Mouse (Mus musculus): ENCODE measurements at regions not wholly inside any gene's neighbourhood (a gene's known extent, or its start where the extent isn't known, plus 50 kb on each side); places are given as distances from the start of the nearest gene placed in this dataset.

DNA sequence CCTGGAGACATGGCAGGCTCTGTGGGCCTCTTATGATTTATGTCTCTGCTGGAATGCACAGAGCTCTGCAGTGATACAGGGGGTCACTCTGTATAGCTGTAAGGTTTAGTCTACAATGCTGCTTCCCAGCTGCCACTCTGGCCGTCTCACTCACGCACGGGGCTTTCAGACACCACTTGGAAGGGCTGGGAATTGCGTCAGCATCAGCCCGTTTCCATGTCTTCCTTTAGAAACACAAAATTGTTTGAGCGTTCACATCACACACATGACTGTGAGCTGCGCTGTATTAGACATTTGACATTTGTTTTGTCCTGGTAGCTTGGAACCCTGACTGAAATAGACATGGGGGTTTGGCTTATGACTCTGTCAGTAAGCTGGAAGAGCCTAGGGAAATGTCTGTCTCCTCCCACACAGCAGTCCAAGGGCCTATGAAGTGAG lies 90.5 kb upstream of the Rbms3 start:
- TF ChIP-seq MYOD1 (IDR thresholded peaks at IDR 0.05; ENCODE audit: control insufficient read depth, insufficient read length, low read depth) (no peak), CEBPB (IDR thresholded peaks at IDR 0.05; ENCODE audit: low read depth) (no peak), FOSL1 (IDR thresholded peaks at IDR 0.05; ENCODE audit: insufficient read depth, low read length, poor library complexity, severe bottlenecking) (no peak), CTCF (IDR thresholded peaks at IDR 0.05; ENCODE audit: control insufficient read depth, insufficient read depth, insufficient read length) (no peak)
- Histone ChIP-seq H3K79me2 (ENCODE audit: control insufficient read depth, insufficient read depth) (no peaks in the 10 kb centered on the region), H3K36me3 (ENCODE audit: control insufficient read depth, insufficient read depth) (no peaks in the 10 kb centered on the region), H3K27me3 (ENCODE audit: control insufficient read depth, insufficient read depth, insufficient read length) (no peaks in the 10 kb centered on the region), H3K79me3 (ENCODE audit: low read depth) (no peaks in the 10 kb centered on the region), H3ac (ENCODE audit: control insufficient read depth, insufficient read length, low read depth) (no peak overlapping the region), H3K4me3 (ENCODE audit: insufficient read depth, poor library complexity, severe bottlenecking) (no peak overlapping the region)

GRCm38 (mm10) chr9:117717346-117717745 lies 87.6 kb upstream of the Rbms3 start:
- Histone ChIP-seq H3ac (ENCODE audit: control insufficient read depth, insufficient read length, low read depth) (no peak overlapping the region), H3K4me3 (ENCODE audit: insufficient read depth, poor library complexity, severe bottlenecking) (no peak overlapping the region), H3K36me3 (ENCODE audit: control insufficient read depth, insufficient read depth) (no peaks in the 10 kb centered on the region), H3K27me3 (ENCODE audit: control insufficient read depth, insufficient read depth, insufficient read length) (no peaks in the 10 kb centered on the region), H3K79me2 (ENCODE audit: control insufficient read depth, insufficient read depth) (no peaks in the 10 kb centered on the region), H3K79me3 (ENCODE audit: low read depth) (no peaks in the 10 kb centered on the region)
- TF ChIP-seq MYOG (IDR thresholded peaks at IDR 0.05; ENCODE audit: control insufficient read depth, extremely low read depth, insufficient read length) = no peak
- no peak for TF ChIP-seq FOSL1 (IDR thresholded peaks at IDR 0.05; ENCODE audit: insufficient read depth, low read length, poor library complexity, severe bottlenecking)
- no peak for TF ChIP-seq MAX (IDR thresholded peaks at IDR 0.05)
- TF ChIP-seq CTCF (IDR thresholded peaks at IDR 0.05; ENCODE audit: control insufficient read depth, insufficient read depth, insufficient read length) = no peak
- TF ChIP-seq CEBPB (IDR thresholded peaks at IDR 0.05; ENCODE audit: low read depth) = no peak
- no peak for TF ChIP-seq MYOD1 (IDR thresholded peaks at IDR 0.05; ENCODE audit: control insufficient read depth, insufficient read length, low read depth)
- TF ChIP-seq USF1 (IDR thresholded peaks at IDR 0.05; ENCODE audit: low read depth) = no peak

- H3K79me2 ChIP-seq (ENCODE audit: control insufficient read depth, insufficient read depth) = no peaks in the 10 kb centered on the region
- H3K27me3 ChIP-seq (ENCODE audit: control insufficient read depth, insufficient read depth, insufficient read length) = no peaks in the 10 kb centered on the region
- H3K79me3 ChIP-seq (ENCODE audit: low read depth) = no peaks in the 10 kb centered on the region
- H3K36me3 ChIP-seq (ENCODE audit: control insufficient read depth, insufficient read depth) = no peaks in the 10 kb centered on the region
- TF ChIP-seq CTCF (IDR thresholded peaks at IDR 0.05; ENCODE audit: control insufficient read depth, insufficient read depth, insufficient read length) = no peak
- TF ChIP-seq USF1 (IDR thresholded peaks at IDR 0.05; ENCODE audit: low read depth) = no peak
- no peak for TF ChIP-seq MAX (IDR thresholded peaks at IDR 0.05)
- no peak for TF ChIP-seq MYOD1 (IDR thresholded peaks at IDR 0.05; ENCODE audit: control insufficient read depth, insufficient read length, low read depth)
- no peak for TF ChIP-seq CEBPB (IDR thresholded peaks at IDR 0.05; ENCODE audit: low read depth)
- no peak for TF ChIP-seq FOSL1 (IDR thresholded peaks at IDR 0.05; ENCODE audit: insufficient read depth, low read length, poor library complexity, severe bottlenecking)
- TF ChIP-seq MYOG (IDR thresholded peaks at IDR 0.05; ENCODE audit: control insufficient read depth, extremely low read depth, insufficient read length) = no peak
- H3ac ChIP-seq (ENCODE audit: control insufficient read depth, insufficient read length, low read depth) = no peak overlapping the region
- H3K4me3 ChIP-seq (ENCODE audit: insufficient read depth, poor library complexity, severe bottlenecking) = no peak overlapping the region
These were observed 86.8 kb upstream of the Rbms3 start for GRCm38 (mm10) chr9:117716476-117716875.

GRCm38 (mm10) chr9:117714741-117715675 lies 85.3 kb upstream of the Rbms3 start:
- Histone ChIP-seq H3ac (ENCODE audit: control insufficient read depth, insufficient read length, low read depth) (no peak overlapping the region), H3K79me2 (ENCODE audit: control insufficient read depth, insufficient read depth) (no peaks in the 10 kb centered on the region), H3K27me3 (ENCODE audit: control insufficient read depth, insufficient read depth, insufficient read length) (no peaks in the 10 kb centered on the region), H3K79me3 (ENCODE audit: low read depth) (no peaks in the 10 kb centered on the region), H3K4me3 (ENCODE audit: insufficient read depth, poor library complexity, severe bottlenecking) (no peak overlapping the region), H3K36me3 (ENCODE audit: control insufficient read depth, insufficient read depth) (no peaks in the 10 kb centered on the region)
- no peak for TF ChIP-seq MAX (IDR thresholded peaks at IDR 0.05)
- TF ChIP-seq MYOD1 (IDR thresholded peaks at IDR 0.05; ENCODE audit: control insufficient read depth, insufficient read length, low read depth) = no peak
- TF ChIP-seq FOSL1 (IDR thresholded peaks at IDR 0.05; ENCODE audit: insufficient read depth, low read length, poor library complexity, severe bottlenecking) = no peak
- no peak for TF ChIP-seq MYOG (IDR thresholded peaks at IDR 0.05; ENCODE audit: control insufficient read depth, extremely low read depth, insufficient read length)
- no peak for TF ChIP-seq CTCF (IDR thresholded peaks at IDR 0.05; ENCODE audit: control insufficient read depth, insufficient read depth, insufficient read length)
- TF ChIP-seq CEBPB (IDR thresholded peaks at IDR 0.05; ENCODE audit: low read depth) = no peak
- TF ChIP-seq USF1 (IDR thresholded peaks at IDR 0.05; ENCODE audit: low read depth) = no peak

GRCm38 (mm10) chr9:117713121-117713520 lies 83.4 kb upstream of the Rbms3 start:
- no peaks in the 10 kb centered on the region for H3K79me3 ChIP-seq (ENCODE audit: low read depth)
- no peak overlapping the region for H3K4me3 ChIP-seq (ENCODE audit: insufficient read depth, poor library complexity, severe bottlenecking)
- H3K27me3 ChIP-seq (ENCODE audit: control insufficient read depth, insufficient read depth, insufficient read length) = no peaks in the 10 kb centered on the region
- no peaks in the 10 kb centered on the region for H3K36me3 ChIP-seq (ENCODE audit: control insufficient read depth, insufficient read depth)
- no peak overlapping the region for H3ac ChIP-seq (ENCODE audit: control insufficient read depth, insufficient read length, low read depth)
- no peak for TF ChIP-seq MYOG (IDR thresholded peaks at IDR 0.05; ENCODE audit: control insufficient read depth, extremely low read depth, insufficient read length)
- TF ChIP-seq CTCF (IDR thresholded peaks at IDR 0.05; ENCODE audit: control insufficient read depth, insufficient read depth, insufficient read length) = no peak
- no peak for TF ChIP-seq MAX (IDR thresholded peaks at IDR 0.05)
- TF ChIP-seq FOSL1 (IDR thresholded peaks at IDR 0.05; ENCODE audit: insufficient read depth, low read length, poor library complexity, severe bottlenecking) = no peak
- TF ChIP-seq CEBPB (IDR thresholded peaks at IDR 0.05; ENCODE audit: low read depth) = no peak
- TF ChIP-seq USF1 (IDR thresholded peaks at IDR 0.05; ENCODE audit: low read depth) = no peak
- no peak for TF ChIP-seq MYOD1 (IDR thresholded peaks at IDR 0.05; ENCODE audit: control insufficient read depth, insufficient read length, low read depth)
- no peaks in the 10 kb centered on the region for H3K79me2 ChIP-seq (ENCODE audit: control insufficient read depth, insufficient read depth)

Measured in C2C12 (cell line).